Mouse (Mus musculus): Measurements from ENCODE around the gene Lrig1.

GRCm38 (mm10) chr6:94563203-94563940 lies 136.6 kb downstream of the Lrig1 start:
- TF ChIP-seq POLR2A (IDR thresholded peaks at IDR 0.05; ENCODE audit: insufficient read depth, low read depth, low read length) (no peak), CTCF (IDR thresholded peaks at IDR 0.05) (peak; percentile 49)
